Mouse (Mus musculus): ENCODE measurements around the gene Klhl29.
A peak's percentile ranks its signal among the peaks of the same experiment; 100 is the strongest.

Gene Klhl29

DNA sequence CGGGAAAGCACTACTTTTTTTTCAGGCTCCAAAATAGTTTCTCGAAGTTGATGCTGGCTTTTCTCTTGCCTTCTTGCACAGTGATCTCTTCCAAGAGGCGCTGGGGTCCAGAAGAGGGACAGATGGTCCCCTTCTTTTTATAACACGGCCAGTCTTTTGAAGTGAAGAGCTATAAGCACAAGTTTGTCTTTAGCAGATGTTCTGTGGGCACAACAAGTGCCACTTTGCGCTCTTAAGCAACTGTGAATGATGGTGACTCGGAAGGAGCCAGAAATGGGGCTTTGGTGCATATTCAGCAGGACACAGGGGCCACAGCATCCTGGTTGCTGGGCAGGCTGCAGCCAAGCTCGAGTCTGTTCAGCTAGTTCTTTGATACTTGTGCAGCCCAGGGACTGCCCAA lies 249.6 kb downstream of the Klhl29 start:
- no peak for DNase-seq (ENCODE audit: low read depth, low spot score)

DNA sequence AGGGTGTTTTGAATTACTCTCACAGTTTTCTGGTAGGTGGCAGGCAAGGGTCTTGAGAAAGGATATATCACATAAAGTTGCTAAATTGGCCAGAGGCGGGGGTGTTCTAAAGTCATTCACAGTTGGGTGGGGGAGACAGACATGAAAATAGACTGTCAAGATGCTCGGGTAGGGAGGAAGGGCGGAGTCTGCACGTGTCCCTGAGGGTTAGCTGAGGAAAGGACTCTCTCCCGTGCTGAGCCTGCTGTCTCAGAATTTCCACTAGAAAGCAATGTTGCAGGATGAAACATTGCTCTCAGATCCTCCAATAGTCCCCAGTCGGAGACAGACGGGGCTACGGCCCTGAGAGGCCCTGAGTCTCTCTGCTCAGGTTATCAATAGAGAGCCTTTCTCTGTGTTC lies 252.5 kb downstream of the Klhl29 start:
- no peak for DNase-seq (ENCODE audit: low read depth, low spot score)

DNA sequence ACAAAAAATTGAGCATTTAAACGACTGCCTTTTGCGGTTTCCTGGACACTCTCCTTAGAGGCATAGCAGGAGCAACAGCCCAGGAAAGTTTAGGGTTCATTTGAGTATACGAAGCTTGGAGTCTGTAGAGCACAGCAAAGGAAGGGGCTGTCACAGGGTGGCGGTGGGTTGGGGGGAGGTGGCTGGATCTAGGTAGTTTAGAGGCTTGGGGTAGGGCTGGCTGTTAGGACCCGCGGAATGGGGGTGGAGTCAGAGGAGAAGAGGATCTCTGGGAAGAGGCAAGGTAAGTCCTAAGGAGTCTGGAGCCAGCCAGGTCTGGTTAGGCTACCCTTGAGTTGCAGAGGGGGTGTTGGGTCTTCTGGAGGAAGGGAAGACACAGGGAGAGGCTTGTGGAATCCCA lies 255.2 kb downstream of the Klhl29 start:
- no peak for DNase-seq (ENCODE audit: low read depth, low spot score)

DNA sequence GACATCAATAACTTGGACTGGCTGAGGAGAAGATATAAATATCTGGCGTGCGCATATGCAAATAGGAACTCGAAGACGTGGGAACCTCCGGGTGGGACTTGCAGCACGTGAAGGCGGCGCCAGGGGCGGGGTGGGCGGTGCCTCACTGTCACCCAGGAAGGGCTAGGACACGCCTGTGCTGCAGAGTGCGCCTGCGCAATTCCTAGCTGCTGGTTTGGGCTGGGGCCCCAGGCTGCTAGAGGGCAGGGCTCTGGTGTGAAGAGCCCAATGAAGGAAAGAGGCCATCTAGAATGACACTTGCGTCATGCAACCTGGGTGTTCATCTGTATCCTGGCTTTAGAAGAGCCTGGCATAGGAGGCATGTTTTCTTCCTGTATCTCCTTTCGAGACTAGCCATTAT lies 255.8 kb downstream of the Klhl29 start:
- peak; percentile 80 for DNase-seq (ENCODE audit: low read depth, low spot score)

DNA sequence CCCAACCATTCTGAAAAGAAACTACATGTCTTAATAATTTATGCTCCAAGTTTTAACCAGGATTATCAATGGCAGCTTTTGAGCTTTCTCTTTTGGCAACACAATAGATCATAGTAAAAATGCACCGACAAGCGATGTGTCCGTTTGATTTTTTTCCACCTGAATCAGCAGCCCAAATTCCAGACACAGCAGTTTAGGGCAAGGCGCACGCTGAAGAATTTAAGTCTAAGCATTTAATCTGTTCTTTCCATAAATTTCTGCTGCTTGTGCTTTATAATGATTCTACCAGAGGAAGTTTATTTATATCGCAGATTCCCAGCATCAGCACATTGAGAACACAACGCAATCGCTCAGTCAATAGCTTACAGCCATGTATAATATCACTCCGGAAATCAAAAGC lies 256.2 kb downstream of the Klhl29 start:
- no peak for DNase-seq (ENCODE audit: low read depth, low spot score)

DNA sequence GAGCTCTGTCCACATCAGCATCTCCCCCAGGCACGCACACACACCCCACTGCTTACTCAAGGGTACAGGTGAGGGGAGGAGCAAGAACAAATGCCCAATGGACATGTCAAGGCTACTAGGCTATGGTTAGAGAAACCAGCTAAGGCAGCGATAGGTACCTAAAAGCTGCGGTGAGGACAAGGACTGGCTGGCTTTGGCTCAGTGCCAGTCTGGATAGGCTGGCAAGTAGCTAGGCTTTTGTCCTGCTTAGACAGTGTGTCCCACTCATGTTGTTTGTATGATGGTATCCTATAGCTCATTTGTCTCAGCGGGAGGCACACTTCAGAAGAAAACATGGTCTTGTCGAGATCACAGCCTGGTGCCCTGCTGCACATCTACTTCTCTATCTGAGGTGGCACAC lies 258.9 kb downstream of the Klhl29 start:
- DNase-seq (ENCODE audit: low read depth, low spot score) = no peak

DNA sequence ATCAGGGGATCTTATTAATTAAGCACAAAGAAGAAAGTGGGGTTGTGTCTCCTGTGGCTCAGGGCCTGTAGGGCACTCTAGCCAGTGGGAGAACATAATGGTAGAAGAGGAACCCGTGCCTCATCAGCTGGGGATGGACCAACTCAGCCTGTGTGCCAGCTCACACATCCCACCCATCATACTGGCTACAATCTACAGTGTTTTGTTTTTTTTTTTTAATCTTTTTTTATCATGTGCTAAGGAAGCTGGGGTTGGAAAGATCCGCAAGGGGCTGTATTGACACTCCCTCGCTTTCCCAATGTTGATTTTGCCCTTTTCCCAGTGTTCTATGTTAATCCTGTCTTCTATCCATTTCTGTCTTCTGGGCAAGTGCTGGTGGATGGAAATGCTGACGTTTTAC lies 260.9 kb downstream of the Klhl29 start:
- no peak for DNase-seq (ENCODE audit: low read depth, low spot score)

DNA sequence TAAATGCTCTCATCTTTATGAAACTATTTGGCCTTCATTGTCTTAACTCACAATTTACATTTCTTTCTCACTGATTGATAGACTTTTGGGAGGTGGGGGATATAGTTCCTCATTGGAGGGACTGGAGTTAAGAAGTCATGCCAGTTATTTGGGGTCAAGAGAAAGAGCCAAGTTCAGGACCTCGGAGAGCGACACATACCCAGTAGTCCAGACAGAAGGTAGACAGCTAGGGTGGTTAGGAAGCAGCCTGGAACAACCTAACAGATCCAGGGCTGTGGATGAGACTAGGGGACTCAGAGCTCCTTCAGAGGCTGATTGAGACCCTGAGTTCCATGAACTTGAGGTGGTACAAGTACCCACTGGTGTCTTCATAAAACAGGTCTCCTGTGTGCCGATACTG lies 264.1 kb downstream of the Klhl29 start:
- no peak for DNase-seq (ENCODE audit: low read depth, low spot score)

DNA sequence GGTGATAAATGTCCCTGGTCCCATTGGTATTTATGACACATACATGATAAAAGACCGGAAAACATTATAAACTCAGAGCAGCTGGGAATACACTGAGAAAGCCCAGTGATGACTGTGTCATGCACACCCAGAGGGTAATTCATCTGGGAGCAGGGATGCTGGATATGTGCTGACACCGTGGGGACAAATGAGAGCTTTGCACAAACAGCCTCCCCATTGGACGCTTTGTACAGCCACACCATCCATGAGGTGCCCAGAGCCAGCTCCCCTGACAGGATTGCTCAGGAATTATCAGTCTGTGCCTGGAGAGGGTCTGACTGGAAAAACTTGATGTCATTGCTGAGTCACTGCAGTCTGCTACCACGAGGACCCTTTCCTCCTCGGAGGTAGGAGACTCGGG lies 266.9 kb downstream of the Klhl29 start:
- no peak for DNase-seq (ENCODE audit: low read depth, low spot score)

DNA sequence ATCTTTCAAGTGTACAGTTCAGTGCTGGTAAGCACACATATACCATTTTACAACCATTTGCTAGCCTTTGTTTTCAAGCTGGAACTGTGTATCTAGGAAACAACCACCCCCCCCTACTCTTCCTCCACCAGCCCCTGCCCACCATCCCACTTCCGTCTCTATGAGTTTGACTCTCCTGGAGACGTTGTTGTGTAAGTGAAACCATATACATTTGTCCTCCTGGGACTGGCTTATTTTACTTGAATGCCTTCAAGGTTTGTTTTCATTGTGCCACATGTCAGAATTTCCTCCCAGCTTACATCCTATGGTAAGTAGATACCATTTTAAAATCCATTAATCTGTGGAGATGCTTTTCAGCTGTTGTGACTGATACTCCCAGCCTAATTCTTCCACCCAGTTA lies 267.7 kb downstream of the Klhl29 start:
- DNase-seq (ENCODE audit: low read depth, low spot score) = no peak

DNA sequence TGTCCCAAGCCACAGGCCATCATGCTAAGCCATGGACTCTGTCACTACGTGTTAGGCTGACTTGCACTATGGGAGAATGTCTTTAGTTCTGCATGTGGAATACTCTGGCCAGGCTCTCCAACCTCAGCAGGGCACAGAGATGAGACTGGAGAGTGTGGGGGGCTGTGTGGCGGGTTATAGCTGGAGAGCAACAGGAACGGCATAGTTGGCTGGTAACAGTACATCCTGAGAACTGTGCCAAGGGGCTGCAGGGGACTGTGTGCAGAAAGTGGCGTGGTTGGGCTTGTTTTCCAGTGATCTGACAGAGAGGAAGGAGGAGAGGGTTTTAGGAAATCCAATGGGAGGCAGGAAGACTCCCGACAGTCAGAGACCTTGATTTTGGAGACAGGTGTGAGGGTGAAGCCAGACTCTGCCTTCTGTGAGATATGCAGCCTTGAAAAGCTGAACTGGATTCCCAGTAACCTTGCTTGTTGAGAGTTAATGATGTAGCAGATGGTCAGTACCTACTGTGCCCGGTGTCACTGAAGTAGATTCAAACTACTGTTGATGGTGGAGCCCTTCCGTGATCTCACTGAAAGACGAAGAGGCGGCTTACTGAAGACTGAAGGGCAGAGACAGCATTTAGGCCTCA lies 270.9 kb downstream of the Klhl29 start:
- DNase-seq (ENCODE audit: low read depth, low spot score) = no peak

DNA sequence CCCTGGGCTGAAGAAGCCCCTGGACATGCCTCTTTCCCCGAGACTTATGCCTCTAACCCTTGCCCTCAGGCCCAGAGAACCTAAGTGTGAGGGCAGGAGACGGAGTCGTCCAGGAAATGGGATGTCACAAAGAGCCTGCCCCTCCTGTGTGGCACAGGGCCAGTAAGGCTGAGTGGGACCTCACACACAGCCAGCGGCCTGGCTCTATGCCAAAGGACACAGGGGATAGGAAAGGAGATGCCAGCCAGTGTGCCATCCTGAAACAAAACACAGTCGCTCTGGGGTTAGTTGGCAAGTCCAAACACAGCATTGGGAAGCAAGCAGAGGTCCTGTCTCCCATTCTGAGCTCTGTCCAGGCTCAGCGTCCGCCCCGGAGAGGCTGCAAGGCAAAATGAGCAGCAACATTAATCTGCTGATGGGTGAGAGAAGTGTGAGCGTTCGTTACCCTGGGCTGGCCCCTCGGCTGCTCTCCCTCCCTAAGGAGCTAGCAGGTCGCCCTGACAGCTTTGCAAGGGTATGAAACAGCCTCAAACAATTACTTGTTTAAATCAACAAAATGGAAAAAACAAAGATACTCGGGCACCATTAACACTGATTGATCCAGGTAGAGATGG lies 274.0 kb downstream of the Klhl29 start:
- DNase-seq (ENCODE audit: low read depth, low spot score) = no peak

DNA sequence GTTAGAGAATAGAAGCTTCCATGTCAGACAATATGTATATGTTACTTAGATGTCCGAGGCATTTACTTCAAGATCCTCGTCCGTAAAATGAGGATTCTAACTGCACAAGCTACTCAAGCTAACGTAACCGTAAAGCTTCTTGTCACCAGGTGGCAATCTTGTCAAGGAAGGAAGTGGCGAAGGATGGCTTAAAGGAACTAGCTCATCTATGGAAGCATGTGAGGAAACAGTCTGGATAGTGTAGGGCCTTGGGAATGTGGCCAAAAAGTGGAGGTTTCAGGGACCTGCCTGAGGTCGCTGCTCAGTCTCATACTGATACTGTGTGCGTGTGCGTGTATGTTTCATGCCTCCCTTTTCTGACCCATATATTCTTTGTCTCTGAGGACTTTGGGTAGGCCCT lies 275.9 kb downstream of the Klhl29 start:
- DNase-seq (ENCODE audit: low read depth, low spot score) = no peak

DNA sequence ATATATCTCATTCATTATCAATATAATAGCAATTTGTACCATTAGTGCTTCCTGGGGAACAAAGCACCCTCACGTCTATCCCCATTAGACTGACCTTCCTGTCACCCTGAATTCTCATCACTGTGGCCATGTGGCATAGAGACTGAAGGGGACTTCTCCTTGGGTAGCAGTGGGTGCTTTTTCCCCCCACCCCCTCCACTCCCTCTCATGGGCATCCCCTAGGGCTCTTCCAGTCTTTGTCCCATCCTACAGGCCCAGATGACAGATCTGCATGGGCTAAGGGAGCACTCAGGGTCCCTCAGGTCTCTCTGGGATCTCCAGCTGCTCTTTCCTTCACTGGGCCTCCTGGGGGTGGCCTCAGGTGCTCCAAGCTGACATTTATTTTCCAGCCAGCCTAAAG lies 286.8 kb downstream of the Klhl29 start:
- no peak for DNase-seq (ENCODE audit: low read depth, low spot score)

DNA sequence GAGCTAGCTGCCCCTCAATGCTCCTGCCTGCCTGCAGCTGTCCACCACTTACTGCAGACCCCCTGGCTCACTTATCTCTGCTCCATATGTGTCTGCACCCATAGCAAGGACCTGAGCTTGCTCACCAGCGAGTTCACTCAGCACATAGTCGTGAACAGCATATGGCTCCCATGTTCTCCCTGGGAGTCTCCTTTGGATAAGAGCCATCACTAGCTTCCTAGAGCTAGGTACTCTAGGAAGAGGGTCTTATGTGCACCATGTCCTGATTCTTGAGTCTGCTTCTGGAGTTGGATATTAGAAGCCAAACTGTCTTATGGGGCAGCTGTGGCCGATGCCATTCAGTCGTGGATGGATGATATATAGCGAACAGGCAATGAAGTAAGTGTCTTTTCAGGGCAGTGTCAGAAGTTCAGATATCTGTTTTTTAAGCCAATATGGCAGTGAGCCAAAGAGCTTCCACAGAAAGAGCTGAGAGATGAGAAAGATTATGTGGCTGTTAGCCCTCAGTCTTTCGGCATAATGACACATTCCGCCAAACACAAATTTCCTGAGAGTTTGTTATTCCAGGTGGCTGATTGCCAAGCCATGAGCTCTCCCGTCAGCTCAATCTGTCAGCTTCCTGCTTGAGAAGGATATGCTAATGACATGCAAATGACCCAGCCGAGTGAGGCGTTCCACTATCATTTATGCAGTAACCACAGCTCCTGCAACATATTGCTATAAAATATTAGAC lies 287.5 kb downstream of the Klhl29 start:
- peak; percentile 29 for DNase-seq (ENCODE audit: low read depth, low spot score)

DNA sequence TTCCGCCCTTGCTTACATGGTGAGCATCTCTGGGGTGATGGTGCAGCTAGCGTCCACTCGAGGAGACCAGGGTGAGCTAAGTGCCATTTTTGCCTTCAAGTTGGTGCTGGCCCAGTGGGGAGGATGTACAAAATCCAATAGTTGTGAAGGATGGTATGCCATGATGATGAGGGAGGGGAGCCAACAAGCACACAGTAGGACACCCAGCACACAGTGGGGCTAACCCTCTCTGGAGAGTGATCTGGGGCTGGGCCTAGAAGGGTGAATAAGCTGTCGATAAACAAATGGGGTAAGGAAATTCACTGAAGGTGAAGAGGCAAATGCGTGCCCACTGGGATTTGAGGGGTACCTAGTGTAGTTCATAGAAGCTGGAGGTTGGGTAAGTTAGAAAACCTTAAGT lies 290.8 kb downstream of the Klhl29 start:
- no peak for DNase-seq (ENCODE audit: low read depth, low spot score)

DNA sequence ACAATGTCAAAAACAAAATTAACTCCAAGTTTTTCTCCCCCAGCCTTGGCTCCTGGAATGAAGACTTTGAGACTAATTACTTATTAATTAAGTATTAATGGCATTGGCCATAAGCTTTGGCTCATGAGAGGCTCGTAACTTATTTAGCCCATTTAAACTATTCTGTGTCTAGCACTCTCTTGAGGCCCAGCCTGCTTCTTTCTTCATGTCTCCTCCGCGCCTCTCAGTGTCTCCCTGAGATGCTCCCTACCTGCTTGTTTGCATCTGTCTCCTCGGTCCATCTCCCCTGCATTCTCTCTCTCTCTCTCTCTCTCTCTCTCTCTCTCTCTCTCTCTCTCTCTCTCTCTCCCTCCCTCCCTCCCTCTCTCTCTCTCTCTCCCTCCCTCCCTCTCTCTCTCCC lies 294.0 kb downstream of the Klhl29 start:
- no peak for DNase-seq (ENCODE audit: low read depth, low spot score)

DNA sequence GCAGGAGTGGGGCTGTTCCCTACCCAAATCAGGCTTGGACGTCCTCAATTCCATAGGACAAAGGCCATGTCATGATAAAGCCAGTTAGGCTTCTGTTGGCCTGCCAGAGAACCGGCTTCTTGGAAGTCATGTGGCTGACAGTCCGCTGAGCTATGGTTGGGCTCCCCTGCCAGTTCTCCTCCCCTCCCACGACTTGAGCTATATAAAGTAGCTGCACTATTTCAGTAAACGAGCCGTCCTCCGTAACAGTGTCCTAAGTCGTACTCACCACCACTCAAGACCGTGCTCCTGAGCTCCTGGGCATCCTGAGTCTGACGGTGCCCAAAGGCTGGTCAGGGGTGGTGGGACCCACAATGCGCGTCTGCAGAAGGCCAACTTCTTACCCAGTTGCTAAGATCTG lies 302.3 kb downstream of the Klhl29 start:
- no peak for DNase-seq (ENCODE audit: low read depth, low spot score)

DNA sequence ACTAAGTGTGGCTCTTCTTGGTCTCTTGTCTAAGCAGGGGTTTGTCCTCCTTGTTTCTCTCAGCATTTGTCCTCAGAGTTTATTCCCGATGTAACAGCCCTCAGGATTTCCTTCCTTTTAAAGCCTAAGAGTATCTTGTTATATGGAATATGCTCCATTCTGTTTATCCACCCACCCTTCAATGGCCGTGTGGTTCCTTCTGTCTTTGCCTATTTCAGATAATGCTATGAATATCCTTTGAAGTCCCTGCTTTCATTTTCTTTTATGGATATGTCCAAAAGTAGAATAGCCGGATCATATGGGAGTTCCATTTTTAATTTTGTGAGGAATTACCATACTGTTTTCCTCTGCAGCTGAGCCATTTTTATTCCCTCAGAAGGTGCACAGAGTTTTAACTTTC lies 305.4 kb downstream of the Klhl29 start:
- DNase-seq (ENCODE audit: low read depth, low spot score) = no peak

DNA sequence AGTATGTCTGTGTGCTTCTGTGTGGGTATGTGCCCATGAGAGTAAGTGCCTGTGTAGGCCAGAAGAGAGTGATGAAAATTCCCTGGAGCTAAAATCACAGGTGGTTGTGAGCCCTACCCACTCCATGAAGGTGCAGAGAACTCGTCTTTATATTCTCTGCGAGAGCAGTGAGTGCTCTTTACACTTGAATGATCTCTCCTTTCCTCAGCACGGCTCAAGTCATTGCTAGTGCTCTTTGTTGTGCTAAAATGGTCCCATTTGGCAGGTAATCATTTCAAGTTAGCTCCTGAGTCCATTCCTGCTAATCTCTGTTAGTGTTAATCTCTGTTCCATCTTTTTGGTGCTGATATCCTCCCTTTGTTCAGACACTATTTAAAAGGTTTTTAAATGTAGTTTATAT lies 307.9 kb downstream of the Klhl29 start:
- DNase-seq (ENCODE audit: low read depth, low spot score) = no peak

DNA sequence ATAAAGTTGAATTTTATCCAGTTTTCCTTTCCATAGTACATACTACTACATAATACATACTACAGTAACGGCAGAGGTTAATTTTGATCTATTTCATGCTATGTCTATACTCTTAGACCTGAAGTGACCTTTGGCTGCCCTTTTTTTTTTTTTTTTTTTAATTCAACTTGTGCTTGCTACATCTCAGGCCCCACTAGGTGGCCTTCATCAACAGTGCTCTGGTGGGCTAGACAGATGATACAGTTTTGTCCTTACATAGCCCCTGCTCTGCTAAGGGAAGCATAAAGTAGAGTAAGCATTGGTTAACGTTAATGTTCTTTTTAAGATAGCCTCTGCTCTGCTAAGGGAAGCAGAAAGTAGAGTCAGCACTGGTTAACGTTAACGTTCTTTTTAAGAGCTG lies 327.4 kb downstream of the Klhl29 start:
- no peak for DNase-seq (ENCODE audit: low read depth, low spot score)

DNA sequence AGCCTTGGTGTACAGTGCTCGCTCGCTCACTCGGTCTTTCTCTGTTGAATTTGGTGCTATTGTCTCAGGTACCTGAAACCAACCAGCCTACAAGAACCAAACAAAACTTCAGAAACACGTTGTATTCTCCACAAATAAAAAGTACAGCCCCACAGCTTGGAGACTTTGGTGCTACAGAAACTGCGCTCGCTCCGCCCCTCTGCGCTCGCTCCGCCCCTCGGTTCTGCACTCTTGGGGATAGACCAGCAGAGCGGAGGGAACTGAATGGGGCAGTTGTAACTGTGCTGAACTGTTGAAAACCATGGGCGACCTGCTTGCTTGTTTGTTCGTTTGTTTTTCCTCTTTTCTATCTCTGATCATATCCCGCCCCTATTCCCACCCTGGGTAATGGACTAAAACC lies 331.3 kb downstream of the Klhl29 start:
- DNase-seq (ENCODE audit: low read depth, low spot score) = no peak

DNA sequence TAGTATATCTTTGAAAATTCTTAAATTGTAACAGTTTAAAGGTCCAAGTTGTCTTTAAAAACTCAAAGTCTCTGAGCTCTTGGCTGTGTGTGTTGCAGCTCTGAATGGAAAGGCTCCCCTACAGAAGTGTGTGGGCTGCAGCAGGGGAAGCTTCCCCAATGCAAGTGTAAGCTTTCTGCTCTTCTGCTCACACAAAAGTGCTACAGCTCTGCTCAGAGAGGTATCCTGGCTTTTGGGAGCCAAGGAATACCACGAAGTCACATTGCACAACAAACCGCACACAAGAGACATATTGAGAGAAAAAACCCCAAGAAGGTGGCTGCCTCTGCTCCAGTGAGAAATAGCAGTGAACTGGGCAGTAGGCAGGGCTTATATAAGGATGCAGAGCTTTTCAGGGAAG lies 337.5 kb downstream of the Klhl29 start:
- DNase-seq (ENCODE audit: low read depth, low spot score) = no peak

All from retina, postnatal 7 days (tissue).